Mouse (Mus musculus) G1E (cell line): ENCODE results near the gene Sgpl1.

ENCODE experiments used
- CTCF ChIP-seq: IDR thresholded peaks from 2 replicates; pipeline ENCODE4 v1.5.1; 2012; ENCODE audit warnings: low read depth, low read length, inconsistent platforms, mixed read lengths
- GATA1 ChIP-seq: IDR thresholded peaks from 2 replicates; pipeline ENCODE4 v1.6.1; 2012; ENCODE audit warnings: borderline replicate concordance, low read length, inconsistent platforms, mixed read lengths
- GATA2 ChIP-seq: IDR thresholded peaks from 2 replicates; pipeline ENCODE4 v1.6.1; 2012; ENCODE audit warnings: low read depth, low read length, inconsistent platforms, borderline replicate concordance
- POLR2AphosphoS5 ChIP-seq: IDR thresholded peaks from 2 replicates; pipeline ENCODE4 v1.6.1; 2012; ENCODE audit warnings: low read depth, low read length, inconsistent platforms; ENCODE audit not compliant: insufficient replicate concordance
- TAL1 ChIP-seq: conservative IDR thresholded peaks from 2 replicates; pipeline ENCODE4 v1.6.1; 2012; ENCODE audit warnings: low read depth, low read length, inconsistent platforms, mixed read lengths

DNA sequence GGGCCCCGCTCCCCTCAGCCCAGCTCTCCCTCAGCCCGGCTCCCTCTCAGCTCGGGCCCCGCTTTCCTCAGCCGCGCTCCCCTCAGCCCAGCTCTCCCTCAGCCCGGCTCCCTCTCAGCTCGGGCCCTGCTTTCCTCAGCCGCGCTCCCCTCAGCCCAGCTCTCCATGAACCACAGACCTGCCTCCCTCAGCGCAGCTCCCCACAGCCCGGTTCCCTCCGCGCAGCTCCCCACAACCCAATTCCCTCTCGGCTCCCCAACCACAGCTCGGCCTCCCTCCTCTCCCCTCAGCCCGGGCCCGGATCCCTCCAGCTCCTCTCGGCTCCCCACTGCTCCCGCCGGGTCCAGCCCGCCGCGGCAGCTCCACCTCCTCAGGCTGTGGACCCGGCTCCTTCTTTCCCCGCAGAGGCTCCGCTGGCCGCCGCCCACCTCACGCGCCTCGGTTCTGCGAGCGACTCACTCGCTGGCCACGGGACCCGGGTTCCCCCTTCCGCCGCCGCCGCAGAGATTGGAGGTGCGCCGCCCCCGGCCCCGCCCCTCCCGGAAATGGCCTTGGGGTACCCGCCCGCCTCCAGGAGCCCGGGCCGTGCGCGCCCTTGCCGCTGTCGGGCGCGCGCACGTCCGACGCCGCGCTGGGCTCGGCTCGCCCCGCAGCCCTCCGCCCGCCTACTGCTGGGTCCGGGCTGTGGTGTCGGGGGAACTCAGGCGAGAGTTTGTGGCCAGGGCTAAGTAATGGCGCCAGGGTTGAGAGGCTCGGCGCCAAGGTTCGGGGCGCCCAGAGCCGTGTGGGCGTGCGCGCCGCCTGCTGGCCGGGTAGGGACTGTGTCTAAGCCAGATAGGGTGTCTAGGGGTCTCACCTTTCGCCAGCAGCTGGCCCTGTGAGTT is at the start of gene Sgpl1:
- TF ChIP-seq CTCF (no peak), GATA1 (no peak), GATA2 (no peak), TAL1 (no peak), POLR2AphosphoS5 (no peak)
